Mouse (Mus musculus) splenic B cell, adult 2 months (primary cell): ENCODE results near the gene Nsmce1.

Experiments used
- DNase-seq: peaks from one replicate; pipeline ENCODE4 v3.0.0-alpha.2; 2011; ENCODE audit warnings: low read depth, low spot score
- H3K27me3 ChIP-seq: 2 replicates; pipeline ENCODE4 v1.6.1; 2012; ENCODE audit warnings: mild to moderate bottlenecking, low read length, moderate library complexity, mixed read lengths; ENCODE audit not compliant: control insufficient read depth, poor library complexity, insufficient read depth, severe bottlenecking
- H3K36me3 ChIP-seq: 2 replicates; pipeline ENCODE4 v1.6.1; 2012; ENCODE audit warnings: mild to moderate bottlenecking, low read length, moderate library complexity, mixed read lengths; ENCODE audit not compliant: control insufficient read depth, poor library complexity, insufficient read depth, severe bottlenecking

The Nsmce1 gene

GRCm38 (mm10) chr7:125503374-125504092 is 12.1 kb upstream of the Nsmce1 start:
- no peaks in the 10 kb centered on the region for H3K27me3 ChIP-seq
- DNase-seq: no peak
- H3K36me3 ChIP-seq: no peaks in the 10 kb centered on the region

GRCm38 (mm10) chr7:125500879-125501278 is 9.5 kb upstream of the Nsmce1 start:
- no peak for DNase-seq
- Histone ChIP-seq H3K36me3 (no peaks in the 10 kb centered on the region), H3K27me3 (no peaks in the 10 kb centered on the region)

- no peaks in the 10 kb centered on the region for H3K27me3 ChIP-seq
- H3K36me3 ChIP-seq: no peaks in the 10 kb centered on the region
- DNase-seq: no peak
Measured at GRCm38 (mm10) chr7:125499927-125500868, 8.8 kb upstream of the Nsmce1 start.

- H3K36me3 ChIP-seq: no peaks in the 10 kb centered on the region
- H3K27me3 ChIP-seq: no peaks in the 10 kb centered on the region
- peak; percentile 65 for DNase-seq
Measured at GRCm38 (mm10) chr7:125495864-125496440, 4.6 kb upstream of the Nsmce1 start.

GRCm38 (mm10) chr7:125492551-125492950 is 1.2 kb upstream of the Nsmce1 start:
- H3K36me3 ChIP-seq: no peaks in the 10 kb centered on the region
- no peaks in the 10 kb centered on the region for H3K27me3 ChIP-seq
- DNase-seq: no peak

GRCm38 (mm10) chr7:125491760-125492159 is 364 bp upstream of the Nsmce1 start:
- DNase-seq: no peak
- Histone ChIP-seq H3K27me3 (no peaks in the 10 kb centered on the region), H3K36me3 (no peaks in the 10 kb centered on the region)

GRCm38 (mm10) chr7:125489636-125490035 is 1.8 kb downstream of the Nsmce1 start:
- H3K36me3 ChIP-seq: peaks cover 2% of the 10 kb centered on the region; the same call in 1 of the 2 replicates
- H3K27me3 ChIP-seq: no peaks in the 10 kb centered on the region
- no peak for DNase-seq

GRCm38 (mm10) chr7:125488706-125489105 is 2.7 kb downstream of the Nsmce1 start:
- DNase-seq: peak; percentile 18
- Histone ChIP-seq H3K27me3 (no peaks in the 10 kb centered on the region), H3K36me3 (peaks cover 2% of the 10 kb centered on the region; the same call in 1 of the 2 replicates)

- peak; percentile 36 for DNase-seq
- H3K36me3 ChIP-seq: peaks cover 2% of the 10 kb centered on the region
- no peaks in the 10 kb centered on the region for H3K27me3 ChIP-seq
Measured at GRCm38 (mm10) chr7:125487126-125487525, 4.3 kb downstream of the Nsmce1 start.

GRCm38 (mm10) chr7:125486121-125486630 is 5.2 kb downstream of the Nsmce1 start:
- Histone ChIP-seq H3K27me3 (no peaks in the 10 kb centered on the region), H3K36me3 (peaks cover 2% of the 10 kb centered on the region)
- no peak for DNase-seq

- Histone ChIP-seq H3K36me3 (peaks cover 4% of the 10 kb centered on the region), H3K27me3 (no peaks in the 10 kb centered on the region)
- DNase-seq: no peak
Measured at GRCm38 (mm10) chr7:125484791-125485190, 6.6 kb downstream of the Nsmce1 start.

- DNase-seq: no peak
- no peaks in the 10 kb centered on the region for H3K27me3 ChIP-seq
- peaks cover 4% of the 10 kb centered on the region for H3K36me3 ChIP-seq
Measured at GRCm38 (mm10) chr7:125482886-125483285, 8.5 kb downstream of the Nsmce1 start.

GRCm38 (mm10) chr7:125482339-125482738 is 9.1 kb downstream of the Nsmce1 start:
- DNase-seq: no peak
- H3K36me3 ChIP-seq: peaks cover 4% of the 10 kb centered on the region
- no peaks in the 10 kb centered on the region for H3K27me3 ChIP-seq

GRCm38 (mm10) chr7:125480518-125480917 is 10.9 kb downstream of the Nsmce1 start:
- DNase-seq: no peak
- peaks cover 4% of the 10 kb centered on the region for H3K36me3 ChIP-seq
- H3K27me3 ChIP-seq: no peaks in the 10 kb centered on the region
